Mouse (Mus musculus) liver, adult 2 months (tissue): Measurements from ENCODE around the gene Cdh22. TPM values are rescaled to one million over a fixed set of nuclear protein-coding genes. Genes with fewer than 3 reads are reported as not detected.

Experiments used
- DNase-seq: peaks from one replicate; pipeline ENCODE4 v3.0.0-alpha.2; 2011; ENCODE audit warnings: low read depth, low spot score; ENCODE audit errors: extremely low read depth
- H3K27ac ChIP-seq: fragments of 200-500 bp; replicated peaks from 2 replicates; pipeline ENCODE4 v1.5.1; 2012; ENCODE audit warnings: low read depth, mild to moderate bottlenecking, control low read depth, inconsistent platforms, low read length; ENCODE audit not compliant: insufficient read depth
- H3K27me3 ChIP-seq: fragments of 200-500 bp; 2 replicates; pipeline ENCODE4 v1.6.1; 2012; ENCODE audit warnings: mild to moderate bottlenecking, moderate library complexity, low read length, inconsistent platforms; ENCODE audit not compliant: control insufficient read depth, insufficient read depth
- H3K36me3 ChIP-seq: fragments of 200-500 bp; 2 replicates; pipeline ENCODE4 v1.6.1; 2012; ENCODE audit warnings: low read length, inconsistent platforms; ENCODE audit not compliant: control insufficient read depth, insufficient read depth
- H3K4me1 ChIP-seq: fragments of 200-500 bp; 2 replicates; pipeline ENCODE4 v1.6.1; 2011; ENCODE audit warnings: low read length; ENCODE audit not compliant: control insufficient read depth, insufficient read depth
- H3K4me3 ChIP-seq: fragments of 200-500 bp; 2 replicates; pipeline ENCODE4 v1.5.1; 2011; ENCODE audit warnings: low read depth, mild to moderate bottlenecking, control low read depth, low read length, moderate library complexity; ENCODE audit not compliant: insufficient read depth
- H3K79me2 ChIP-seq: fragments of 200-500 bp; 2 replicates; pipeline ENCODE4 v1.6.1; 2012; ENCODE audit warnings: inconsistent platforms, mild to moderate bottlenecking, low read length, moderate library complexity; ENCODE audit not compliant: control insufficient read depth, insufficient read depth
- H3K9ac ChIP-seq: fragments of 200-500 bp; 2 replicates; pipeline ENCODE4 v1.6.1; 2012; ENCODE audit warnings: low read depth, mild to moderate bottlenecking, control low read depth, inconsistent platforms, low read length
- CTCF ChIP-seq: fragments of 200-500 bp; IDR thresholded peaks from 2 replicates; pipeline ENCODE4 v1.5.1; 2011; ENCODE audit warnings: low read depth, low read length, control low read depth
- POLR2A ChIP-seq: fragments of 200-500 bp; IDR thresholded peaks from 2 replicates; pipeline ENCODE4 v1.6.1; 2011; ENCODE audit warnings: low read length, control low read depth; ENCODE audit not compliant: insufficient read depth; ENCODE audit errors: extremely low read depth
- WGBS: fragments of 180-500 bp; shearing (Covaris S2); methylation state at CpG from one replicate; pipeline ENCODE4 v1.1.7; 2018; 5-methylcytosine and 5-hydroxymethylcytosine counted together
- polyA plus RNA-seq: library from polyadenylated mRNA; depleted of rRNA; stranded (reverse); fragments of >200 nt; gene quantifications from 2 replicates; pipeline ENCODE4 v1.2.3, GENCODE M21; 2012
- total RNA-seq: library from RNA; depleted of rRNA; stranded (reverse); fragments of >200 nt; gene quantifications from 2 replicates; pipeline ENCODE4 v1.2.3, GENCODE M21; 2014

The Cdh22 gene
- total and polyA plus RNA-seq, 2 experiments = not detected

- WGBS = 74% methylated on average over 10 of the region's 10 CpGs
- TF ChIP-seq POLR2A = no peak
- no peak for TF ChIP-seq CTCF
- H3K9ac ChIP-seq = no peak overlapping the region
- H3K4me1 ChIP-seq = no peaks in the 10 kb centered on the region
- H3K4me3 ChIP-seq = no peak overlapping the region
- no peaks in the 10 kb centered on the region for H3K36me3 ChIP-seq
- no peaks in the 10 kb centered on the region for H3K79me2 ChIP-seq
- H3K27ac ChIP-seq = no peak overlapping the region
- no peak for DNase-seq
- H3K27me3 ChIP-seq = no peaks in the 10 kb centered on the region; the same call in 1 of the 2 replicates
Observed at GRCm38 (mm10) chr2:165256213-165256612, 21.6 kb upstream of the Cdh22 start.

GRCm38 (mm10) chr2:165253867-165254266 lies 19.2 kb upstream of the Cdh22 start:
- TF ChIP-seq CTCF (no peak), POLR2A (no peak)
- no peaks in the 10 kb centered on the region for H3K4me1 ChIP-seq
- DNase-seq = no peak
- H3K27ac ChIP-seq = no peak overlapping the region
- WGBS = 28% methylated on average over 10 of the region's 10 CpGs
- H3K79me2 ChIP-seq = no peaks in the 10 kb centered on the region
- no peak overlapping the region for H3K9ac ChIP-seq
- no peak overlapping the region for H3K4me3 ChIP-seq
- H3K27me3 ChIP-seq = no peaks in the 10 kb centered on the region; the same call in 1 of the 2 replicates
- H3K36me3 ChIP-seq = no peaks in the 10 kb centered on the region

DNA sequence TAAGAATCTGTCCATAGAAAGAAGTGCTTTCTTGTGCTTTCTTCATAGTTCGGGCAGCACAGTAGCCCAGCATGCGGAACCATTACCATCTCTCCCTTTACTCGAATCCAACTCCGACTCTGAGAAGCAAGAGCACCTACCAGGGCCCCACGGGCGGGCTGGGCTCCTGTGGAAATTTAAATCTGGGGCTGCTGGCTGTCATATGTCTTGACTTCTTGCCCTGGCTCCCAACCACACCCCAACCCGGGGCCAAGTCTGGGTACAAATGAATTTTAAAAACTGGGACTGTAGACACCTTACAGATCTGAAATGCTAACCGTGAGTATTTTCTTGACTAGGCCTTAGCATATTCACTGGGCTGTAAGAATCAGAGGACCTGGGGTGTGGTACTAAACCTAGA lies 18.6 kb upstream of the Cdh22 start:
- Histone ChIP-seq H3K4me1 (no peaks in the 10 kb centered on the region), H3K27ac (no peak overlapping the region), H3K4me3 (no peak overlapping the region), H3K36me3 (no peaks in the 10 kb centered on the region), H3K9ac (no peak overlapping the region), H3K27me3 (no peaks in the 10 kb centered on the region; the same call in 1 of the 2 replicates), H3K79me2 (no peaks in the 10 kb centered on the region)
- no peak for DNase-seq
- WGBS = 75% methylated on average over 8 of the region's 8 CpGs
- TF ChIP-seq POLR2A (no peak), CTCF (no peak)

GRCm38 (mm10) chr2:165252801-165253200 lies 18.1 kb upstream of the Cdh22 start:
- Histone ChIP-seq H3K79me2 (no peaks in the 10 kb centered on the region), H3K4me3 (no peak overlapping the region), H3K9ac (no peak overlapping the region), H3K4me1 (no peaks in the 10 kb centered on the region), H3K27ac (no peak overlapping the region), H3K27me3 (no peaks in the 10 kb centered on the region; the same call in 1 of the 2 replicates), H3K36me3 (no peaks in the 10 kb centered on the region)
- 56% methylated on average over 9 of the region's 9 CpGs for WGBS
- no peak for DNase-seq
- TF ChIP-seq CTCF = no peak
- TF ChIP-seq POLR2A = no peak

DNA sequence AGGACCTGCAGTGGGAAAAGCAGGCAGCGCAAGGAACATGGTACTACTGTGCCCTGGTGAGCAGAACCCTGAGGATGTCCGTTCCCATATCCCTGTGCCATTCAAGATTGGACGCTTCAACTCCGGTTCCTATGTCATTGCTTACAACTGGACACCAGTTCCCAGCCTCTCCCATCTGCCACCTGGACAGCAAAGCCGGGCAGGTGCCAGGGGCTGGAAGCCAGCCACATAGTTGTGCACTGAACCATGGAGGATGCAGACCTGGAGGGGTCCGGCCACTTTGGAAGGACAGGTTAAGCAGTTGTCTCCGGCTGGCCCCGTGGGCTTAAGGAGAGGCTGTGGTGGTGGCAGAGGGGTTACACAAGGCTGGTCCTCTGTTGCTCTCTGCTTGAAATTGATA lies 17.7 kb upstream of the Cdh22 start:
- Histone ChIP-seq H3K36me3 (no peaks in the 10 kb centered on the region), H3K27me3 (no peaks in the 10 kb centered on the region; the same call in 1 of the 2 replicates), H3K4me3 (no peak overlapping the region), H3K79me2 (no peaks in the 10 kb centered on the region), H3K27ac (no peak overlapping the region), H3K9ac (no peak overlapping the region), H3K4me1 (no peaks in the 10 kb centered on the region)
- TF ChIP-seq POLR2A (no peak), CTCF (no peak)
- no peak for DNase-seq
- WGBS = 76% methylated on average over 8 of the region's 8 CpGs

DNA sequence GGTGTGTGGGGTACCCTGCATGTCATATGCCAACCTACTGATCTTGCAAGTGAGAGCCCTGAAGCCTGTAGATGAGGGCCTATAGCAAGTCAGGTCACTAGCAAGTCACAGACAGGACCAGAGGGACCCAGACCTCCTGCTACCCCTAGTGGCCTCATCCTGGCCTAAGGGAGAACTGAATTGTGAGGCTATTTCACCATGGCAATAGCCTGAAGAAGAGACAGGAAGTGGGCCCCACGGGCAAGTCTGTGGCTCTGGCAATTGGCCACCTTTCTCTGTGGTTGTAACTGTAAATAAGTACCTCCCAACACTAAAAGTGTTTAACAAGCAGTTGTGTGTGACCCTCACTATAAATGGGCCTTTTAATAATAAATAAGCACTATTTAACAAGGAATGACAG lies 16.2 kb upstream of the Cdh22 start:
- 48% methylated on average over 1 of the region's 1 CpGs for WGBS
- Histone ChIP-seq H3K4me1 (no peaks in the 10 kb centered on the region), H3K4me3 (no peak overlapping the region), H3K27ac (no peak overlapping the region), H3K27me3 (no peaks in the 10 kb centered on the region; the same call in 1 of the 2 replicates), H3K79me2 (no peaks in the 10 kb centered on the region), H3K36me3 (no peaks in the 10 kb centered on the region), H3K9ac (no peak overlapping the region)
- no peak for DNase-seq
- TF ChIP-seq POLR2A (no peak), CTCF (no peak)
